Mouse (Mus musculus): ENCODE measurements around the gene Sema3f.

DNA sequence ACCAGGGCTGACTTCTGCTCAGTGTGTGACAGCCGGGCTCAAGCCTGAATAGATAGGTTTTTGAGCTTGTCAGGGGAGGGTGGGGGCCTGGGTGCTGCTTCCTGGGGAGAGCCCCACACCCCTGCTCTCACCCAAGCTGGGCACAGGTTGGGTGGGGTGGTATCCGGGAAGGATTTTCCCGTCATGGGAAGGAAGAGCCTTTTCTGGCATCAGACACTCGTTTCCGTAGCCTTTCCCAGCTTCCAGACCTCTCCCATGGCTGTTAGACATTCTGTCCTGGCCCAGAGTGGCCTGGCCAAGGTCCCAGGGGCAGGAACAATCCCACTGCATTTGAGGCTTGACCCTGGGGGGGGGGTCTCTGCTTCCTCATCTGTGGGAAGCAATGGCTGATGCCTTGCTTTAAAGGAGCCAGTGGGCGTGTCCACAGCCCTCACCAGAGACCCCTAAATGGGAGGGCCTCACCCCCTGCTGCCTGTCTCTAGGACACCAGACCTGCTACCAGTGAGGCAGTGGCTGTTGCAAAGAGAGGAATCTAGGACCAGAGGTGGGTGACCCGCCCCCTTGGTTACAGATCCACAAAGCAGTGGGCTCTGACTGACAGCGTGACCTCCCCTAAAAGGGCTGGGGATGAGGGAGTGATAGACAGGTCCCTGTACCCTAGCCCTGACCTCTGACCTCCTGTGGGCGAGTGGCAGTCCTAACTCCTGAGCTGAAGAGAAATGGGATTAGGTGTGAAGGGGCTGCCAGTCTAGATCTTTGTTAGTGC lies 13.2 kb downstream of the Sema3f start:
- TF ChIP-seq CTCF (IDR thresholded peaks at IDR 0.05; ENCODE audit: borderline replicate concordance, insufficient read depth, low read depth, low read length) (no peak), POLR2A (IDR thresholded peaks at IDR 0.05; ENCODE audit: borderline replicate concordance, insufficient read depth, low read length) (no peak)
